Mouse (Mus musculus): ENCODE measurements at regions not wholly inside any gene's neighbourhood (a gene's known extent, or its start where the extent isn't known, plus 50 kb on each side); places are given as distances from the start of the nearest gene placed in this dataset.

DNA sequence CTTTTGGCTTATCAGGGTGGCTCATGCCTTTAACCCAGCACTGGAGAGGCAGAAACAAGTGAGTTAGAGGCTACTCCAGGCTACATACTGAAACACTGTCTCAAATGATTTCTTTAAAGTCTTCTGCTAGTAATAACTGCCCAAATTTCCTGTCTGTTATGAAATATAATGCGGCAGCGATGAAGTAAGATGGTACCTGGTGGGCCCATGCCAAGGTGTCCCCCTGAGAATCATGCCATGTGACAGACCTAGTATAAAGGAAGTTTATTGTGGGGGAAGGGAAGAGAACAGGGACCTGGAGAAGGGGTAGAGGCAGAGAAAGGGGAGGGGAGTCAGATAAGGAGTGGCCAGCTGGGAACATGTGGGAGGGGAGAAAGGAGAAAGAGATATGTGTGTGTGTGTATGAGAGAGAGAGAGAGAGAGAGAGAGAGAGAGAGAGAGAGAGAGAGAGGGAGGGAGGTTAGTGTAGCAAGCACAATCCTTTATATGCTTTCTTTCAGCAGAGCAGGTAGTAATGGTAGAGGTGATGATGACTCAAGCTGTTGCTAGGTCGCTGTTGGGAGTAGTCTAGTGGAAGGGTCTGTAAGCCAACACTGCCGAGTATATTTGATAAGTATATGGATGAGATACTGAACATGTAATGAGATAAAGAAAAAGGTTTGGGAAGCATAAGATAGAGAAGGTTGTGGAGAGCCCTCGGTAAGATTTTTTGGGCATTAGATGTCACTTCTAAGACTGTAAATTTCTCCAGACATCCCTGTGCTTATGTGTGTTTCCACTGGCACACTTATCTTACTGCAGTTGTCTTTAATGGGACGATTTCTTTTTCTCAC is 71.1 kb upstream of the Dph5 start:
- DNase-seq: no peak

DNA sequence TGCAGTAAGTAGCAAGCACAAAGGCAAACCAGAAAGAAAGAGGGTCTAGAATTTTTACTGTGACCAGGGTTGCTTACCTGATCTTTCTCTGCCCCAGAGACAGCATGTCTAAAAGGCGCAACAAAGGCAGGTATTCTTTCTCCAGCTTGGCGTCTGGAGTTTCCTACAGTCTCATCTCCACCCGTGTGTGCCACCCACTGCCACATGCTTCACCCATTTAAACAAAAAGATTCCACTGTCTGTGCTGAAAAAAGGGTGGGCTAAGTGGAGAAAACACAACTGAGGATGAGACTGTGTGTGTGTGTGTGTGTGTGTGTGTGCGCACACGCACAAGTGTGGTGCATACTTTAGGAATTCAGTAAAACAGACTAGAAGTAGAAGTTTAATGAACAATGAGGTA is 69.9 kb upstream of the Dph5 start:
- no peak for DNase-seq

DNA sequence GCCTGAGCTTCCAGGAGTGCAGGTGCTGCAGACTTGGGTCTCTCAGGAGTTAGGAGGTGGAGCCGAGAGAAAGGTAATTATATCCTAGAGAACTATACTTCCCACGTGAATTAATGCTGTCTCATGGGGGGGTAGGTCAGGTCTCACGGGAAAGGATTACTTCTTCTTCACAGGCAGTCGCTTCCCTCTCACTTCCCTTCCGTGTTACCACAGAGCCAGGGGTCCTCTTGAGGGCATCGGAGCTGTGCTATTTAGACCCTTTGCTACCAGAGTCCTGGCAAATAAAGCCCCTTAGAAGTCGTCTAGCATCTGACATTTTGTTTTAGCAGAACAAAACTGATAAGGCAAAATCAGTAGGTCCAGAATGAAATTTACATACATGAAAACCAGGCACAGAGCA is 68.9 kb upstream of the Dph5 start:
- DNase-seq: no peak

DNA sequence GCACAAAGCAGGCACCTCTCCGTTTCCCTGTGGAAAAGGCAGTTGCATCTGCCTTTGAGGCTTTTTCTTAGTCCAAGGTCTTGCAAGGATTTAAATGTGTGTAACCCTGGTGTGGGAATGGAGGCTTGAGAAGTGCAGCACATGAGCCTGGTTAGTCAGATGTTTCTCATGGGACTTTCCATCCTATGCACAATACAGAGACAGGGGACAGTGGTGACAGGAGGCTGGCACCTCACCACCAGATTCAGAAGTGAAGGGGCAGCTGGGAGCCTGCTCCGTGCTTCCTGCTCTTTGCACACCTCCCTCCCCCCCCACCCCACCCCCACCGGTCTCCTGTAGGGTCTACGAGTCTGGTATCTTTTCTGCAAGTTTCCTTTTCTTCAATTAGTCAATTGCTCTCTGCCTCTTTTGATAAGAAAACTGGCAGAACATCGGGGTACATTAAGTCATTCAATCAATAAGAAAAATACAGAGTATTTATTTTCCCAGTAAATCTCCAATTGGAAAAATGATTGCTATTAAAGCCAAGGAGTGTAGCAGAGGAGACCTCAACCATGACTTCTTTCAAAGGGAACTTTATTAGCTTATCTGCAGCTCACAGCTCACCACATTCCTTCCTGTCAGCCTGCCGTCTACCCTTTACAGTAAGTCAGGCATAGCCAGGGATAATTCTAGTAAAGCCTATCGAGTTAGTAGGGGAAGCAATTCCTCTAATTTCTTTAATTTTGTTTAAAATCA is 68.1 kb upstream of the Dph5 start:
- DNase-seq: no peak

DNA sequence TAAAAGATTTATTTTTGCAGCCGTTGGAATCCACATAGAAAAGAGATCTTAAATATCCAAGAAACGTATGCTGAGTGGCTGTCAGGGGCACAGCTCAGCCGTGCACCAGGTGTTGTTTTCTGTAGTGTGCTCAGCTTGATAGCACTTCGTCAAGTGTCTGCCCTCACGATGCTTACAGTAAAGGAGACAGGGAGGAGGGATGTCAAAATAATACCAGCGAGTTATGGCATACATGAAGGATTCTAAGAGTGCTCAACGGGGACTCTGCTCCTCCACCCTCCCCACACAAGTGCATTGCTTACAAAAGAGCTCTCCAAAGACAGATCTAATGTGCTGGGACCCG is 67.5 kb upstream of the Dph5 start:
- DNase-seq: no peak

GRCm38 (mm10) chr3:115821627-115822026 is 66.0 kb upstream of the Dph5 start:
- DNase-seq: no peak

DNA sequence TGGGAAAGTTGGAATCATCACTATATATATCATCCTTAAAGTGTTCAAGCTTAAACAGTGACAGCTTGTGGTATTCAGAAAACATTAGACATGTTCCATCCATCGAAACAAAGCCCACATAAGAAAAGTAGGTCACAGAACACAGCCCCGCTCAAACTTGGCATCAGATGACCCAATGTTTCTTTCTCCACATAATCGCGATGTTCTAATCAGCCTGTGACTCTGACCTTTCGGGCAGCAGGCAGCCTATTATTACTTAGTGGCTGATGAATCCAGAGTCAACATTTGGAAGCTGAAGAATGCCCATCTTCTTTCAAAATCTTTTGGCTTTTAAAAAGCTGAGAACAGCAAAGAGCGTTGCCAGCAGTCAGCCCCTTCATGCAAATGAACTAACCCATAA is 65.1 kb upstream of the Dph5 start:
- no peak for DNase-seq

GRCm38 (mm10) chr3:115823741-115824140 is 63.9 kb upstream of the Dph5 start:
- DNase-seq: no peak

- DNase-seq: no peak
Measured at GRCm38 (mm10) chr3:115824792-115825191, 62.8 kb upstream of the Dph5 start.

- DNase-seq: no peak
Measured at GRCm38 (mm10) chr3:115835381-115835780, 52.3 kb upstream of the Dph5 start.

- no peak for DNase-seq
Measured at GRCm38 (mm10) chr3:115837617-115838216, 49.9 kb upstream of the Dph5 start.

All from thymus, adult 18-20 months (tissue).